In the genomic region with DNA sequence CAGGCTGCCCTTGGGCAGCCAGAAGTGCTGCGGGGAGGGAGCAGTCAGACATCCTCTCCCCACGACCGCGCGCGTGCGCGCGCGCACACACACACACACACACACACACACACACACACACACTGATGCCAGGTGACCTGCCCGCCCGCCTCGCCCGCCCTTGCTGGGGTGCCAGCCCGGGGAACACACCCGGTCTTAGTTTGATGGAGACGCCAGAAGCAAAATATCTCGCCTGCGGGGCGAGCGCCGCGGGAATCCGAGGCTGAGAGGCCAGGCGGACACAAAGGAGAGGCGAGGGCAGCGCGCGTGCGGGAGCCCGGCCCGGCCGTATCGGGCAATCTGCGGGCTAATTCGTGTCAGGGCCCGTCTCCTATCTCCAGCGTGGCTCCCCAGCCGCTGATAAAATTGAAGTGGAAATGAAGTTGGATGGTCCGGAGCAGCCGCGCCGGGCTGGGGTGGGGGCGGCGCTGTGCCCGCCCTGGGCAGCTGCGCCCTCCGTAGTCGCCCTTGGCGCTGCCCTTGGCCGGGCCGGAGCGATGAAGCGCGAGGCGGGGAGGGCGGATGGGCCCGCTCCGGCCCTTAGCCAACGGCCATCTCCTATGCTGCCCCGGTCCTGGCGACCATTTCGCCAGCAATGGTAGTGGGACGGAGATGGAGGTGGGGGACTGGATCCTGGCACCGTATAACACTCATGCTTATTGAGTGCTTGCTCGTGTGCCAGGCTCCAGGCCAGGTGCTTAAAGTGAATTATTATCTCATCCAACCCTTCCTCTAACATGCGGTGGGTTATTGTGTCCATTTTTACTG, we compare ENCODE assay signal across 8 mouse cellular contexts.
DNase-seq lines count a peak whose midpoint lies in the region; ATAC-seq and TF ChIP-seq lines count a peak whose summit lies in the region.

No protein-coding gene starts in this region.

- peaks cover 6% of the 10 kb centered on the region; the same call in 1 of the 2 replicates for H3K9me3 ChIP-seq in forebrain, embryonic 13.5 days (replicated peaks)
- H3K9me3 ChIP-seq in intestine, embryonic 15.5 days: no peaks in the 10 kb centered on the region
- peaks cover 3% of the 10 kb centered on the region; the same call in 1 of the 2 replicates for H3K9me3 ChIP-seq in liver, embryonic 16.5 days (replicated peaks; ENCODE audit: control insufficient read depth, low read length)
- no peaks in the 10 kb centered on the region for H3K9me3 ChIP-seq in stomach, embryonic 15.5 days

- peak; percentile 3 to 12 for DNase-seq in heart, adult 18-20 months
- no peak for DNase-seq in heart, adult 8-10 months (ENCODE audit: low spot score)
- DNase-seq in brain, embryonic 14.5 days (ENCODE audit: low read depth): peak; percentile 59

- H3K27me3 ChIP-seq in forebrain, embryonic 13.5 days: peaks cover 68% of the 10 kb centered on the region
- H3K27me3 ChIP-seq in intestine, embryonic 15.5 days (replicated peaks): peaks cover 52% of the 10 kb centered on the region
- peaks cover 49% of the 10 kb centered on the region for H3K27me3 ChIP-seq in liver, embryonic 16.5 days (ENCODE audit: control insufficient read depth, insufficient read depth, low read depth, low read length)
- peaks cover 30% of the 10 kb centered on the region for H3K27me3 ChIP-seq in stomach, embryonic 15.5 days (replicated peaks)

- 0 out of 2 replicates have a peak, but pooled peaks have one; percentile 16 for TF ChIP-seq POLR2A in brain, embryonic 14.5 days (IDR thresholded peaks at IDR 0.05; ENCODE audit: borderline replicate concordance, extremely low read depth, insufficient read depth, insufficient read length, poor library complexity, severe bottlenecking)

- H3K4me1 ChIP-seq in forebrain, embryonic 13.5 days: peaks cover 34% of the 10 kb centered on the region
- peaks cover 4% of the 10 kb centered on the region; the same call in 1 of the 2 replicates for H3K4me1 ChIP-seq in intestine, embryonic 15.5 days (replicated peaks)
- H3K4me1 ChIP-seq in liver, embryonic 16.5 days (ENCODE audit: control insufficient read depth, low read depth, low read length): no peaks in the 10 kb centered on the region
- no peaks in the 10 kb centered on the region for H3K4me1 ChIP-seq in stomach, embryonic 15.5 days

- 3% methylated on average over 56 of the region's 67 CpGs for WGBS in forebrain, embryonic 13.5 days
- WGBS in intestine, embryonic 15.5 days: 3% methylated on average over 67 of the region's 67 CpGs
- 3% methylated on average over 66 of the region's 67 CpGs for WGBS in liver, embryonic 16.5 days (ENCODE audit: insufficient replicate concordance)
- WGBS in stomach, embryonic 15.5 days: 4% methylated on average over 63 of the region's 67 CpGs

- ATAC-seq in forebrain, embryonic 13.5 days: peak; percentile 57
- ATAC-seq in intestine, embryonic 15.5 days: no peak
- ATAC-seq in liver, embryonic 16.5 days (ENCODE audit: low read depth): no peak
- no peak for ATAC-seq in stomach, embryonic 15.5 days (ENCODE audit: insufficient read depth, low FRiP score, low read depth)
- no peak for ATAC-seq in megakaryocyte, adult 5-6 weeks (ENCODE audit: poor library complexity, severe bottlenecking)

- peak overlapping the region; percentile 50 for H3K4me3 ChIP-seq in forebrain, embryonic 13.5 days
- H3K4me3 ChIP-seq in intestine, embryonic 15.5 days (replicated peaks): peak overlapping the region; percentile 36
- H3K4me3 ChIP-seq in liver, embryonic 16.5 days (ENCODE audit: low read depth, low read length): no peak overlapping the region
- H3K4me3 ChIP-seq in stomach, embryonic 15.5 days (replicated peaks): peak overlapping the region; percentile 32

- H3K27ac ChIP-seq in forebrain, embryonic 13.5 days: peak overlapping the region; percentile 37; the same call in 1 of the 2 replicates
- H3K27ac ChIP-seq in intestine, embryonic 15.5 days: no peak overlapping the region
- no peak overlapping the region for H3K27ac ChIP-seq in liver, embryonic 16.5 days (ENCODE audit: low read length)
- no peak overlapping the region for H3K27ac ChIP-seq in stomach, embryonic 15.5 days

- peak overlapping the region; percentile 72 for H3K9ac ChIP-seq in forebrain, embryonic 13.5 days
- H3K9ac ChIP-seq in intestine, embryonic 15.5 days: peak overlapping the region; percentile 26
- H3K9ac ChIP-seq in liver, embryonic 16.5 days (ENCODE audit: low read depth, low read length): no peak overlapping the region
- H3K9ac ChIP-seq in stomach, embryonic 15.5 days: no peak overlapping the region

- H3K4me2 ChIP-seq in forebrain, embryonic 13.5 days: peak overlapping the region; percentile 85
- H3K4me2 ChIP-seq in intestine, embryonic 15.5 days (replicated peaks): peak overlapping the region; percentile 78
- 0 out of 2 replicates have a peak overlapping the region, but pooled peaks have one; percentile 10 for H3K4me2 ChIP-seq in liver, embryonic 16.5 days (ENCODE audit: low read depth, low read length)
- peak overlapping the region; percentile 61 for H3K4me2 ChIP-seq in stomach, embryonic 15.5 days

- no peaks in the 10 kb centered on the region for H3K36me3 ChIP-seq in forebrain, embryonic 13.5 days (ENCODE audit: poor library complexity, severe bottlenecking)
- no peaks in the 10 kb centered on the region for H3K36me3 ChIP-seq in intestine, embryonic 15.5 days
- H3K36me3 ChIP-seq in liver, embryonic 16.5 days (ENCODE audit: control insufficient read depth, insufficient read depth): no peaks in the 10 kb centered on the region
- H3K36me3 ChIP-seq in stomach, embryonic 15.5 days: no peaks in the 10 kb centered on the region

- no peak for TF ChIP-seq CTCF in brain, embryonic 14.5 days (IDR thresholded peaks at IDR 0.05; ENCODE audit: borderline replicate concordance, extremely low read depth, insufficient read depth, insufficient read length)

Comparison
In these comparisons a context has a peak if more than half of its experiments do, and no peak if none do; other contexts are left out.
1. H3K4me2 ChIP-seq: peak in every context shown above with its lines; median percentile 85 in forebrain, embryonic 13.5 days; 78 in intestine, embryonic 15.5 days; 61 in stomach, embryonic 15.5 days; 10 in liver, embryonic 16.5 days.
2. H3K9ac ChIP-seq: peak in forebrain, embryonic 13.5 days (single experiment) and intestine, embryonic 15.5 days (single experiment); none in liver, embryonic 16.5 days (single experiment) and stomach, embryonic 15.5 days (single experiment).